Mouse (Mus musculus) embryo, embryonic 11.5 days (tissue): ENCODE data around the gene Dnajc1.

Experiments used
- DNase-seq: peaks from one replicate; pipeline ENCODE4 v3.0.0-alpha.2; 2012; ENCODE audit warnings: low read depth, low spot score

Gene Dnajc1

DNA sequence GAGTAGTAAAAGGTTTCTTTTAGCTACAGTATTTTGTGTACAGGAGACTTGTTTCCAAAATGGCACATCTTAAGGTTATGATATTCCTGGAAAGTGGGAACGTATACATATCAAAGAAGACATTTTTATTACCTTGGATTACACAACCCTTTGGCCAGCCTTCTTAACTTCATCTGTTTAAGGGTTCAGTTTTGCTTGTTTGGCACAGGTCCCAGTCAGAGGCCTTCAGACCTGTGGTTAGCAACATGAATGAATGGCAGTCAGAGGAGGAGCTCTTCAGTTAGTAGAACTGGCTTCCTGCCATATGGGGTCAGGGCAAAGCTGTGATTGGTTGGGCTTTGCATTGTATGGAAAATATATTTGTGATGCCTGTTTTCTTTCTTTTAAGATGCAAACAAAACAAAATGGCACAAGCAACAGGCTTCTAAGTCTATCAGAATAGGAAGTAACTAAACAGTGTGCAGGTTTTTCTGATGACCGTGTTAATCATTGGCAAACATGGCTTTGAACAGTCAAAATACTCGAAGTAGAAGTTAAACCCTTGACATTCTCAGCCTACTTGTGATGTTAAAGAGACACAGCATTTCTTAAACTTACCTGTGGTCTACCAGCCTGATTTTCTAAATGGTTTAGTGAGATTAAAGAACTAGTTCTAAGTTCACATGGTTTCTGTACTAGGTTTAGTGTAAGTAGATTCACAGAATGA is 196.8 kb downstream of the Dnajc1 start:
- no peak for DNase-seq

DNA sequence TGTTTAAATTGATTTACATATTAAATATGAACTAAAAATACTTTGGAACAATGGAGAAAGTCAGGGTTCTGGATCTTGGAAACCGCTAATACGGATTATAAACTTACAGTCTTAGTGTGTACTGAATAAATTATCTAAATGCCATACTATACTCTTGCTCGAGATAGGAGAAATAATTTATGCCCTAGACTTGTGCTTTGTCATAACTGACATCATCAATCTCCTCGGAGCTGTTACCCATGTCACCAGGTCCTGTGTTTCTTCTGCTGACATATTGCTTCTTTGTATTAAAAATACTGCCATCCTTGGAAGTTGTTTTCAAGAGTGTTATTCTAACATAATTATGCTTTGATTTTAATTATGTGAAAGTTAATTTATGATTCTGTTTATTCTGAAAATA is 197.3 kb downstream of the Dnajc1 start:
- DNase-seq = no peak

DNA sequence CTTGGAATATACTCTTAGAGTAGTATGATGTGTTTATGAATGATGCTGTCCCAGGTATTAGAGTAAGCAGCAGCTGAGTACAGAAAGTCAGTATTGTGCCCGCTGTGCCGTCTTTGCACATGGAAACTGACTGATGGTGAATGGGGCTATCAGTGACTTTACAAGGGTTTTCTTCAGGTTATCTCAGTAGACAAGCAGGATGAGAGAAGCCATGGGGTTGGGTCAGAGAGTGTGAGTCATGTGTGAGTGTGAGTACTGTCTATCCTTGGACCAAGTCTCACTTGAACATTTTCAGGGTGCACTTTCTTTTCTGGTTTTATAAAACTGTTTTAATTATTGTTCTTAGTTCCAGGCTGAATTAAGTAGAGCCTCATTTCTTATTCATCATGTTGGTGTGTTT is 204.3 kb downstream of the Dnajc1 start:
- DNase-seq = no peak

DNA sequence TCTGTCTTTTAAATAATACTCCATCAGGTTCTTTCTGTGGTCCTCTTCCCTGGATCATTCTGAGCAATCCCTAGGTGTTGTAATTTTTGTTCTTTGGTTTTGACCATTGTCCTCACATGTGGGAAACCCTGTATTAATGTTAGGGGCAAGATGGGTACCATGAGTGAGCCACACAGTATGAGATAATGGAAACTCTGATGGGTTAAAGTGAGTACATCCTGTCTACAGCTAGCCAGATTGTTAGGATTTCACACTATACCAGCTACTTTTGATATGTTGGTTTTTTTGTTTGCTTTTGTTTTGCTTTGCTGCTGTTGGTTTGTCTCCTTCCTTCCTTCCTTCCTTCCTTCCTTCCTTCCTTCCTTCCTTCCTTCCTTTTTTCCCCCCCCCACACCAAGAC is 209.6 kb downstream of the Dnajc1 start:
- DNase-seq = no peak

DNA sequence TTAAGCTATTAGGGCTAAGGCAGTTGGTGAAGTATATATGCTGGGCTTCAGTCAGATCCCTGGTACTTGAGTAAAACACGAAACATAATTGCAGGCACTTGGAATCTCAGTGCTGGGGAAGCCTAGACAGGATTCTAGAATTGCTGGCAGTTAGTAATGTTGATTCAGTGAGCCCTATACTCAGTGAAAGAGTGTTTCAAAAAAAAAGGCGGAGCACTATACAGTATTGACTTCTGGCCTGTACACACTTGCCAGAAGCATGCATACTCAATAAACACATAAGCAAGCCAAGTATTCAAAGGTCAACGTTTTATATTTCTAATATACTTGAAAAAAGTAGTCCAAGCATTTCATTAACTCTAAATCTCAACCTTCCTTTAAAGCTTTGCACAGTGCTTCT is 211.0 kb downstream of the Dnajc1 start:
- no peak for DNase-seq

DNA sequence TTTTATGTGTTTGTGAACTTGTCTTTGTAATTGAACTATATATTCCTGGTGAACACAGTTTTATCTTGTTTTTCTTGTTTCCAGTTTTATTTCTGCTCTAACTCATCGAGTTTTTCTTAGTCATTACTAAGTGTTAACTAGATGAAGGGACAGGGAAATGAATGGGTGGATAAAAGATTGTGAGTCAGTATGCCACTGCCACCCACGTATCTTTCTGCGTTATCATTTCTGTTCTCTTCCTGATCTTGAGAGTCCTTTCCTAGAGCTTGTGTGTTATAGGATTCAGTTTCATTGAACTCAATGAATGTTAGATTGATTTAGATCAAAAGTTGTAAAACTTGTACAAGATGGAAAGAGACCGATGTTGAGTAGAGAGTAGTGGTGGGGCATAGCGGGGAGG is 212.3 kb downstream of the Dnajc1 start:
- no peak for DNase-seq

DNA sequence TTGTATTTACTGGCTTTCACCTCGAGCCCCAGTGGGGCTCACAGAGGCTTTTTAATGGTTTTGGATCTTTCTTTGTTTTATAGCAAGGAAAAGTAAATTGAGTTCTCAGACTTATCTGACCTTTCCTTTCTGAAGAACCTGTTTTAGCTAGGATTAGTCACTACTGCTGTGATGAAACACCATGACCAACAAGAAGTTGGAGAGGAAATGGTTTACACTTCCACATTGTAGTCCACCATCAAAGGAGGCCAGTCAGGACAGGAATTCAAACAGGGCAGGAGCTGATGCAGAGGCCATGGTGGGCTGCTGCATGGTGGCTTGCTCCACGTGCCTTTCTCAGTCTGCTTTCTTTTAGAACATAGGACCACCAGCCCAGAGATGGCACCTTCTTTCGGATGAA is 216.4 kb downstream of the Dnajc1 start:
- no peak for DNase-seq

DNA sequence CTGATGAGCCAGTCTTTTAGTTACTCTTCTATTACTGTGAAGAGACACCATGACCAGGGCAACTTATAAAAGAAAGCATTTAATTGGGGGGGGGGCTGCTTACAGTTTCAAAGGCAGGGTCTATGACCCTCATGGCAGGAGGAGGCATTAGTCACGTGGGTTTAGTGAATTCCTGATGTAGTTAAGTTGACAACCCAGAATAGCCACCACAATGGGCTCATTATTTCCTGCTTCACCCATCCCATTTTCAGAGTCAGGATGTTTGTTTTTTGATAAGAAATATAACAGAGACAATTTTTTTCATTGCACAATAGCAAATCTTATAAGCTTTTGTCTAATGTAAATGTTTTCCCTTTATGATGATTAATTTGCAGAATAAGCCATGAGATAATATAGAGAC is 217.4 kb downstream of the Dnajc1 start:
- no peak for DNase-seq

DNA sequence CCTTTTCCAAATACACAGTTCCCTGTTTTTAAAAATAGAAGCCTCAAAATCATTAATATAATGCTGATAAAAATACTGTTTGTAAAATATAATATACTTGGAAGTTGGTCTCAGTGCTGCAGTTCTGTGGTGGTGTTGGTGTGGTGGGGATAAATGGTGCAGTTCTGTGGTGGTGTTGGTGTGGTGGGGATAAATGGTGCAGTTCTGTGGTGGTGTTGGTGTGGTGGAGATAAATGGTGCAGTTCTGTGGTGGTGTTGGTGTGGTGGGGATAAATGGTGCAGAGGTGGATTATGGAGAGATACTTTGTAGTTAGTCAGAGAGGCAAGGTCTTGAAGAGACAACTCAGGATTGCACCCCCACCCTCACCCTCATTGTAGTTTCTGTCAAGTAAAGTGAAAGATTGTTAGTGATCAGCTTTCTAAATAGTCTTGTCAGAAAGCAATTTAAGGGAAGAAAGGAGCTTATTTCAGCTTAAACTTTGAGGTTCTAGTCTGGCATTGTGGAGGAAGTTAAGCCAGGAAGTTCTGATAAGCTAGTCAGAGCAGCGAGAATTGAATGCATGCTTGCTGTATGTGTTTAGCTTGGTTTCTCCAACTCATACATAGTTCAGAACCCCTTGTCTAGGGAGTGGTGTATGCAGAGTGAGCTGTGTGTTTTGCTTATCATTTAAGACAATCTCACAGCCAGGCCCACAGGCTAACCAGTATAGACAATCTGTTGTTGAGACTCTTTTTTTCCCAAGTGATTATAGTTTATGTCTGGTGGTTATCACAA is 223.3 kb downstream of the Dnajc1 start:
- no peak for DNase-seq

DNA sequence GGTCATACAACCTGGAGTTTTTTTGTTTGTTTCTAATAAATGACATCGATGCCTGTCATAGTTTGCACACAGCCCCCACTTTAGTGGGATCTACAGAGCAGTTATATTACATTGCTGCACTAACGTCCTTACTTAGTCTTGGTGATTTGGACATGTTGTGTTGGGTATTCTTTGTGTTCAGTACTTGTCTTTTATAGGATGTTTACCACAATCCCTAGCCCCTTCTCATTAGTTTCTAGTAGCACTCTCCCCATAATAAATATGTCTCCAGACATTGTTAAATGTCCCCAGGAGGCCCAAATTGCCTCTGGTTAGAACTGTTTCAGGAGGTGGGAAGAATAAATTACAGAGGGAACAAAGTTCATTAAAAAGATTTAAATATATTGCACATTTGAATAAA is 227.1 kb downstream of the Dnajc1 start:
- DNase-seq = no peak

DNA sequence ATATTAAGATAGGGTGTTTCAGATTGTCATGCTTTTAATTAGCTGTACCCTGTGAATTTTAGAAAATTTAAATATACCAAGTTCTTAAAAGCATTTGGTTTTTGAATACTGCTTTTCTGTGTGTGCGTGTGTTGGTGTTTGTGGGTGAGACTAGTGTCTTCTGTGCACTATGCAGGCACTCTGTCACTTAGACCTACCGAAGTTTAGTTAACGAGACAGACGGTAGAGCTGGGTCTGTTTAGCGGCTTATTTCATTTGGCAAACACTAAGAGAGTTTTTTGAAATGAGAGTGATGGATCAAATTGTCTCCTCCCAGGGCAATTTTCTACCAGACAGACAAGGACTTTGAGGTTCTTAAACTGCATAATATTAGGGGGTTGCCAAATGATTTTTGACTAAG is 231.6 kb downstream of the Dnajc1 start:
- DNase-seq = no peak

DNA sequence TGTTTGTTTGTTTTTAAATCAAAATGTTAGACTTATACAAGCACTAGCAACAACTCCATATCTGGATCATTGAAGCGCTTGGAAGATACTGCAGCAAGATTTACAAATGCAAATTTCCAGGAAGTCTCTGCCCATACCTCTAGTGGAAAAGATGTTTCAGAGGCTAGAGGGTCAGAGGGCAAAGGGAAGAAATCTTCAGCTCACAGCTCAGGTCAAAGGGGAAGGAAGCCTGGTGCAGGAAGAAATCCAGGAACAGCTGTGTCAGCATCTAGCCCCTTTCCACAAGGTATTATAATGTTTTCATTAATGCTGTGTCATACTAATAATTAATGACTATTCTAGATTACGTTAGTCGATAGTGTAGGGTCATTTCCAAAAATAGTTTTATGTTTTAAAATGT is 233.2 kb downstream of the Dnajc1 start:
- no peak for DNase-seq

DNA sequence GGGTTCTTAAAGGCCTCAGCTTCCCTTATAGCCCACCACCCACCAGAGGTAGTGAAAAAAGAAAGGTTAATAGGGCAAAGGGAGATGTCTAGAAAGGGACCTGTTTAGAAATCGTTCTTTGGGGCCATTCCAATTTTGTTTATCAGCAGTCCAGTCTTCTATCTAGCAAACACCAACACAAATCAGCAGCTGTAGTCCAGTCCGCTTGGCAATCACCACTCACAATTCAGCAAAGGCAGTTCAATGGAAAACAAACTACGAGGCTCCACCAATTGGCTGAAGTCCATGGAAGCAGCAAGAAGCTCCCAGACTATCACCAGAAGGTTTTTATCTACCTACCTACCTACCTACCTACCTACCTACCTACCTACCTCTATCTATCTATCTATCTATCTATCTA is 236.5 kb downstream of the Dnajc1 start:
- DNase-seq = no peak
